Mouse (Mus musculus) kidney, adult 2 months (tissue): ENCODE results near the gene Sucla2.

Experiments
- CTCF ChIP-seq: fragments of 200-500 bp; conservative IDR thresholded peaks from 2 replicates; pipeline ENCODE4 v1.5.1; 2011; ENCODE audit warnings: low read depth, mild to moderate bottlenecking, control low read depth, low read length, moderate library complexity, mixed read lengths; ENCODE audit not compliant: insufficient read depth, insufficient read length
- POLR2A ChIP-seq: fragments of 200-500 bp; IDR thresholded peaks from one replicate; pipeline ENCODE4 v1.6.1; 2011; ENCODE audit warnings: low read depth, low read length, control low read depth

DNA sequence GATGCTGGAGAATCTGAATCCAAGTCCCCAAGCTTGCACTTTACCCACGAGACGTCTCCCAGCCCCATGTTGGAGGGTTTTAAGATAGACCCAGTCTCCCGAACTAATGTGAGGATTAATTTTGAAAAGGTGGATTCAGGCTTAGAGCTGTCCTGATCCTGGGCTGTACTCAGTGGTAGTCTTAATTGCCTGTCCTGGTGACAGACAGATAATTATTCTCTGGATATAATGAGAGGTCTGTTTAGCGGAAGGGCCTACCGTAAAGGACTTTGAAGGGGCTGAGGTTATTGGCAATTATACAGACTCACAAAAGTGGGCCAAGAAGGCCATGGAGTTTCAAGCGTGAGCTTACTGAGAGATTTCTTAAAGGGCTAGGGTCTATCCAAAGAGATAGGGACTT lies 18.7 kb downstream of the Sucla2 start:
- TF ChIP-seq CTCF = no peak
- TF ChIP-seq POLR2A = no peak
